Mouse (Mus musculus) thymus, adult 2 months (tissue): ENCODE data around the gene Cgref1.

Source experiments
- CTCF ChIP-seq: fragments of 200-500 bp; IDR thresholded peaks from 2 replicates; pipeline ENCODE4 v1.5.1; 2012; ENCODE audit warnings: mild to moderate bottlenecking, control low read depth, low read length, moderate library complexity, borderline replicate concordance; ENCODE audit not compliant: control insufficient read depth, poor library complexity, insufficient read depth; ENCODE audit errors: extremely low read depth
- POLR2A ChIP-seq: fragments of 200-500 bp; IDR thresholded peaks from 2 replicates; pipeline ENCODE4 v1.6.1; 2012; ENCODE audit warnings: mild to moderate bottlenecking, low read length, control low read depth, moderate library complexity; ENCODE audit not compliant: control insufficient read depth, poor library complexity, insufficient read depth; ENCODE audit errors: extremely low read depth

- TF ChIP-seq CTCF (no peak), POLR2A (no peak)
Measured at GRCm38 (mm10) chr5:30960814-30961213, 15.4 kb upstream of the Cgref1 start.
